Mouse (Mus musculus) hindbrain, embryonic 10.5 days (tissue): Measurements from ENCODE around the gene Ezr. TPM values are rescaled to one million over a fixed set of nuclear protein-coding genes. Genes with fewer than 3 reads are reported as not detected.

ENCODE experiments used
- DNase-seq: peaks from one replicate; pipeline ENCODE4 v3.0.0-alpha.2; 2017; ENCODE audit warnings: low spot score
- H3K27ac ChIP-seq: fragments of 300-500 bp; sonication (generic); 2 replicates; pipeline ENCODE4 v1.5.1; 2016; ENCODE audit warnings: mild to moderate bottlenecking, moderate library complexity
- H3K27me3 ChIP-seq: fragments of 300-500 bp; sonication (generic); 2 replicates; pipeline ENCODE4 v1.6.1; 2016; ENCODE audit warnings: mild to moderate bottlenecking; ENCODE audit not compliant: poor library complexity, insufficient read depth, severe bottlenecking
- H3K36me3 ChIP-seq: fragments of 300-500 bp; sonication (generic); 2 replicates; pipeline ENCODE4 v1.6.1; 2016; ENCODE audit warnings: mild to moderate bottlenecking, moderate library complexity
- H3K4me1 ChIP-seq: fragments of 300-500 bp; sonication (generic); replicated peaks from 2 replicates; pipeline ENCODE4 v1.6.1; 2016; ENCODE audit warnings: mild to moderate bottlenecking
- H3K4me3 ChIP-seq: fragments of 300-500 bp; sonication (generic); 2 replicates; pipeline ENCODE4 v1.5.1; 2016; ENCODE audit warnings: mild to moderate bottlenecking, moderate library complexity
- H3K9me3 ChIP-seq: fragments of 300-500 bp; sonication (generic); 2 replicates; pipeline ENCODE4 v1.6.1; 2016; ENCODE audit warnings: mild to moderate bottlenecking, moderate library complexity
- WGBS: fragments of 180-500 bp; shearing (Covaris S2); methylation state at CpG from one replicate; pipeline ENCODE4 v1.1.7; 2016; 5-methylcytosine and 5-hydroxymethylcytosine counted together
- polyA plus RNA-seq: library from polyadenylated mRNA; unstranded; fragments of >200 nt; fragmentation: Nextera tagmentation; extraction: Ambion mirVana; gene quantifications from 2 replicates; pipeline ENCODE4 v1.2.1, GENCODE M21; 2016

Gene Ezr
- polyA plus RNA-seq, 1 experiment from 2014 or later: 99.4 TPM

GRCm38 (mm10) chr17:6807827-6808520, 25.4 kb upstream of the Ezr start:
- no peak for DNase-seq
- WGBS: 85% methylated on average over 16 of the region's 16 CpGs
- Histone ChIP-seq H3K4me3 (no peak overlapping the region), H3K9me3 (no peaks in the 10 kb centered on the region), H3K4me1 (peaks cover 22% of the 10 kb centered on the region), H3K36me3 (no peaks in the 10 kb centered on the region), H3K27ac (no peak overlapping the region), H3K27me3 (no peaks in the 10 kb centered on the region)

GRCm38 (mm10) chr17:6804853-6805543, 22.4 kb upstream of the Ezr start:
- Histone ChIP-seq H3K4me3 (no peak overlapping the region), H3K27ac (no peak overlapping the region), H3K36me3 (no peaks in the 10 kb centered on the region), H3K9me3 (0 out of 2 replicates have a peak, but pooled peaks cover 10% of the 10 kb centered on the region), H3K27me3 (no peaks in the 10 kb centered on the region), H3K4me1 (peaks cover 12% of the 10 kb centered on the region; the same call in 1 of the 2 replicates)
- WGBS: 84% methylated on average over 6 of the region's 6 CpGs
- DNase-seq: no peak

- no peak for DNase-seq
- no peak overlapping the region for H3K4me3 ChIP-seq
- no peaks in the 10 kb centered on the region for H3K36me3 ChIP-seq
- H3K4me1 ChIP-seq: peaks cover 8% of the 10 kb centered on the region; the same call in 1 of the 2 replicates
- no peaks in the 10 kb centered on the region for H3K27me3 ChIP-seq
- no peak overlapping the region for H3K27ac ChIP-seq
- 0 out of 2 replicates have a peak, but pooled peaks cover 10% of the 10 kb centered on the region for H3K9me3 ChIP-seq
- WGBS: 93% methylated on average over 6 of the region's 6 CpGs
Measured at GRCm38 (mm10) chr17:6804111-6804510, 21.5 kb upstream of the Ezr start.

GRCm38 (mm10) chr17:6803614-6804013, 21.0 kb upstream of the Ezr start:
- WGBS: 100% methylated on average over 1 of the region's 1 CpGs
- Histone ChIP-seq H3K27me3 (no peaks in the 10 kb centered on the region), H3K9me3 (0 out of 2 replicates have a peak, but pooled peaks cover 10% of the 10 kb centered on the region), H3K36me3 (no peaks in the 10 kb centered on the region), H3K27ac (no peak overlapping the region), H3K4me3 (no peak overlapping the region), H3K4me1 (peaks cover 3% of the 10 kb centered on the region; the same call in 1 of the 2 replicates)
- DNase-seq: no peak

- no peak overlapping the region for H3K27ac ChIP-seq
- H3K27me3 ChIP-seq: no peaks in the 10 kb centered on the region
- H3K4me3 ChIP-seq: no peak overlapping the region
- H3K36me3 ChIP-seq: no peaks in the 10 kb centered on the region
- 0 out of 2 replicates have a peak, but pooled peaks cover 10% of the 10 kb centered on the region for H3K9me3 ChIP-seq
- H3K4me1 ChIP-seq: peaks cover 10% of the 10 kb centered on the region; the same call in 1 of the 2 replicates
- no peak for DNase-seq
- WGBS: 91% methylated on average over 12 of the region's 12 CpGs
Measured at GRCm38 (mm10) chr17:6798392-6799061, 15.9 kb upstream of the Ezr start.

GRCm38 (mm10) chr17:6797471-6797870, 14.9 kb upstream of the Ezr start:
- no peak overlapping the region for H3K4me3 ChIP-seq
- no peaks in the 10 kb centered on the region for H3K27me3 ChIP-seq
- H3K4me1 ChIP-seq: peaks cover 10% of the 10 kb centered on the region; the same call in 1 of the 2 replicates
- H3K36me3 ChIP-seq: no peaks in the 10 kb centered on the region
- WGBS: 84% methylated on average over 4 of the region's 4 CpGs
- DNase-seq: no peak
- H3K9me3 ChIP-seq: 0 out of 2 replicates have a peak, but pooled peaks cover 7% of the 10 kb centered on the region
- no peak overlapping the region for H3K27ac ChIP-seq

- peaks cover 10% of the 10 kb centered on the region; the same call in 1 of the 2 replicates for H3K4me1 ChIP-seq
- no peaks in the 10 kb centered on the region for H3K9me3 ChIP-seq
- no peak overlapping the region for H3K4me3 ChIP-seq
- WGBS: 71% methylated on average over 12 of the region's 12 CpGs
- H3K27ac ChIP-seq: 0 out of 2 replicates have a peak overlapping the region, but pooled peaks have one; percentile 9
- H3K27me3 ChIP-seq: no peaks in the 10 kb centered on the region
- no peaks in the 10 kb centered on the region for H3K36me3 ChIP-seq
- DNase-seq: no peak
Measured at GRCm38 (mm10) chr17:6794160-6794751, 11.7 kb upstream of the Ezr start.

GRCm38 (mm10) chr17:6789581-6790118, 7.1 kb upstream of the Ezr start:
- WGBS: 90% methylated on average over 9 of the region's 9 CpGs
- no peak for DNase-seq
- Histone ChIP-seq H3K27me3 (no peaks in the 10 kb centered on the region), H3K4me1 (peaks cover 6% of the 10 kb centered on the region; the same call in 1 of the 2 replicates), H3K4me3 (no peak overlapping the region), H3K36me3 (no peaks in the 10 kb centered on the region), H3K27ac (no peak overlapping the region), H3K9me3 (no peaks in the 10 kb centered on the region)

- no peak for DNase-seq
- no peaks in the 10 kb centered on the region for H3K36me3 ChIP-seq
- 0 out of 2 replicates have a peak, but pooled peaks cover under 1% of the 10 kb centered on the region for H3K4me1 ChIP-seq
Measured at GRCm38 (mm10) chr17:6789103-6789502, 6.5 kb upstream of the Ezr start.

GRCm38 (mm10) chr17:6787241-6787640, 4.7 kb upstream of the Ezr start:
- Histone ChIP-seq H3K36me3 (no peaks in the 10 kb centered on the region), H3K9me3 (no peaks in the 10 kb centered on the region), H3K27ac (no peak overlapping the region), H3K4me1 (peaks cover 11% of the 10 kb centered on the region), H3K4me3 (no peak overlapping the region), H3K27me3 (peaks cover 17% of the 10 kb centered on the region; the same call in 1 of the 2 replicates)
- 86% methylated on average over 4 of the region's 4 CpGs for WGBS
- DNase-seq: no peak

More at GRCm38 (mm10) chr17:6789103-6789502, 6.5 kb upstream of the Ezr start:
- no peaks in the 10 kb centered on the region for H3K9me3 ChIP-seq
- no peak overlapping the region for H3K27ac ChIP-seq
- peaks cover 5% of the 10 kb centered on the region; the same call in 1 of the 2 replicates for H3K27me3 ChIP-seq
- no peak overlapping the region for H3K4me3 ChIP-seq

GRCm38 (mm10) chr17:6783756-6784357, 1.3 kb upstream of the Ezr start:
- H3K36me3 ChIP-seq: no peaks in the 10 kb centered on the region
- WGBS: 57% methylated on average over 10 of the region's 10 CpGs
- DNase-seq: no peak
- peaks cover 40% of the 10 kb centered on the region for H3K4me1 ChIP-seq
- no peak overlapping the region for H3K27ac ChIP-seq
- no peaks in the 10 kb centered on the region for H3K9me3 ChIP-seq
- peak overlapping the region; percentile 92 for H3K4me3 ChIP-seq
- peaks cover 46% of the 10 kb centered on the region for H3K27me3 ChIP-seq
